Comparison of ENCODE assay signal across 13 mouse cellular contexts in genomic region chr17:24640119-24640518, GRCm38 (mm10). TPM values are rescaled to one million over a fixed set of nuclear protein-coding genes. Genes with fewer than 3 reads are reported as not detected.
A peak's percentile ranks its signal among the peaks of the same experiment; 100 is the strongest.
DNase-seq lines count a peak whose midpoint lies in the region; ATAC-seq and TF ChIP-seq lines count a peak whose summit lies in the region.
"Had no signal": no experiment of that assay in that cellular context is flagged by ENCODE, and none has a peak within 500 bp of the region (broad histone marks: within the 10 kb centered on the region; RNA-seq: fewer than 3 reads in every experiment).

No protein-coding gene starts in this region.

- TF ChIP-seq POLR2A in lung, adult 2 months (IDR thresholded peaks at IDR 0.05; ENCODE audit: borderline replicate concordance, extremely low read depth, low read depth, low read length) = no peak
- TF ChIP-seq POLR2A in embryonic fibroblast, embryonic 13.5 days (IDR thresholded peaks at IDR 0.05; ENCODE audit: low read depth, low read length) = no peak

- H3K4me1 ChIP-seq in heart, embryonic 10.5 days = peaks cover 62% of the 10 kb centered on the region
- H3K4me1 ChIP-seq in lung, adult 2 months (ENCODE audit: control insufficient read depth, insufficient read depth, low read length) = peaks cover 49% of the 10 kb centered on the region
- peaks cover 24% of the 10 kb centered on the region for H3K4me1 ChIP-seq in embryonic fibroblast, embryonic 13.5 days (ENCODE audit: control insufficient read depth, insufficient read depth, low read length)
- H3K4me1 ChIP-seq in limb, embryonic 15.5 days = peaks cover 51% of the 10 kb centered on the region

- no peak overlapping the region for H3K4me3 ChIP-seq in heart, embryonic 10.5 days
- no peak overlapping the region for H3K4me3 ChIP-seq in lung, adult 2 months (replicated peaks; ENCODE audit: extremely low read depth, low read depth, low read length)
- no peak overlapping the region for H3K4me3 ChIP-seq in embryonic fibroblast, embryonic 13.5 days (ENCODE audit: insufficient read depth, low read length)
- H3K4me3 ChIP-seq in limb, embryonic 15.5 days = no peak overlapping the region

- H3K36me3 ChIP-seq in heart, embryonic 10.5 days = peaks cover 33% of the 10 kb centered on the region
- peaks cover 34% of the 10 kb centered on the region for H3K36me3 ChIP-seq in limb, embryonic 15.5 days

- intact Hi-C loops in heart, postnatal 14 days (cut with DNase I) = no loop called here

- 0 out of 2 replicates have a peak overlapping the region, but pooled peaks have one; percentile 18 for H3K9ac ChIP-seq in limb, embryonic 15.5 days

- 0 out of 2 replicates have a peak overlapping the region, but pooled peaks have one; percentile 17 for H3K4me2 ChIP-seq in limb, embryonic 15.5 days

- H3K9me3 ChIP-seq in heart, embryonic 10.5 days = no peaks in the 10 kb centered on the region
- H3K9me3 ChIP-seq in limb, embryonic 15.5 days = no peaks in the 10 kb centered on the region

- 93% methylated on average over 7 of the region's 7 CpGs for WGBS in heart, embryonic 10.5 days
- WGBS in lung, adult 2 months = 76% methylated on average over 7 of the region's 7 CpGs
- WGBS in limb, embryonic 15.5 days = 81% methylated on average over 7 of the region's 7 CpGs

- TF ChIP-seq CTCF in lung, adult 2 months (IDR thresholded peaks at IDR 0.05; ENCODE audit: insufficient read depth, low read length) = no peak
- no peak for TF ChIP-seq CTCF in embryonic fibroblast, embryonic 13.5 days (IDR thresholded peaks at IDR 0.05; ENCODE audit: borderline replicate concordance, insufficient read depth, low read length)

- ATAC-seq in limb, embryonic 15.5 days (ENCODE audit: insufficient number of reproducible peaks, low FRiP score, low TSS enrichment, low read depth) = no peak

- H3K27me3 ChIP-seq in heart, embryonic 10.5 days (ENCODE audit: insufficient read depth, poor library complexity, severe bottlenecking) = peaks cover 82% of the 10 kb centered on the region
- H3K27me3 ChIP-seq in limb, embryonic 15.5 days = no peaks in the 10 kb centered on the region

- no peak for DNase-seq in heart, embryonic 10.5 days (ENCODE audit: low spot score)
- DNase-seq in heart, postnatal 14 days = no peak
- DNase-seq in lung, adult 2 months = peak; percentile 9
- DNase-seq in lung, postnatal 10 days = no peak
- no peak for DNase-seq in cerebellum, postnatal 4 days (ENCODE audit: low spot score in 2 of 2)
- no peak for DNase-seq in left cerebral cortex, adult 11 months (ENCODE audit: low spot score)
- DNase-seq: adrenal gland, postnatal 14 days; cerebellum, adult 11 months; layer of hippocampus, postnatal 36 days had no signal

- H3K27ac ChIP-seq in heart, embryonic 10.5 days = peak overlapping the region; percentile 62
- H3K27ac ChIP-seq in embryonic fibroblast, embryonic 13.5 days (ENCODE audit: insufficient read depth, low read length) = peak overlapping the region; percentile 84
- H3K27ac ChIP-seq in limb, embryonic 15.5 days = peak overlapping the region; percentile 93
- H3K27ac ChIP-seq: macrophage had no signal

RNA-seq across cellular contexts. Expression of gene Nthl1, which starts 7.6 kb away (rescaled TPM):
- 15.0 and 19.8 TPM in 2 replicates for polyA plus RNA-seq in heart, embryonic 10.5 days (2016; fragmentation: Nextera tagmentation; extraction: Ambion mirVana)
- total RNA-seq in heart, postnatal 14 days (2021) = 1 to 10 TPM; 2.1 to 4.1 TPM
- 18.8 and 19.3 TPM in 2 replicates for polyA plus RNA-seq in lung, adult 2 months (2012; rRNA removed)
- polyA plus RNA-seq in embryonic fibroblast, embryonic 13.5 days (2011; ENCODE audit: insufficient read length, low read depth, missing spikeins) = 8.7 and 11.1 TPM in 2 replicates
- 20.9 and 21.3 TPM in 2 replicates for polyA plus RNA-seq in limb, embryonic 15.5 days (2015; fragmentation: Nextera tagmentation; extraction: Ambion mirVana)

RNA-seq across cellular contexts. Expression of gene Tsc2, which starts 7.7 kb away (rescaled TPM):
- 56.9 and 66.4 TPM in 2 replicates for polyA plus RNA-seq in heart, embryonic 10.5 days (2016; fragmentation: Nextera tagmentation; extraction: Ambion mirVana)
- total RNA-seq in heart, postnatal 14 days (2021) = 10 to 100 TPM; 76.7 to 88.2 TPM
- polyA plus RNA-seq in lung, adult 2 months (2012; rRNA removed) = 220 and 230 TPM in 2 replicates
- 75.0 and 83.8 TPM in 2 replicates for polyA plus RNA-seq in embryonic fibroblast, embryonic 13.5 days (2011; ENCODE audit: insufficient read length, low read depth, missing spikeins)
- polyA plus RNA-seq in limb, embryonic 15.5 days (2015; fragmentation: Nextera tagmentation; extraction: Ambion mirVana) = 49.9 and 54.0 TPM in 2 replicates

RNA-seq across cellular contexts. Expression of gene Slc9a3r2, which starts 10.0 kb away (rescaled TPM):
- 51.5 and 51.9 TPM in 2 replicates for polyA plus RNA-seq in heart, embryonic 10.5 days (2016; fragmentation: Nextera tagmentation; extraction: Ambion mirVana)
- total RNA-seq in heart, postnatal 14 days (2021) = 100 to 1,000 TPM; 134 TPM
- 507 and 712 TPM in 2 replicates for polyA plus RNA-seq in lung, adult 2 months (2012; rRNA removed)
- polyA plus RNA-seq in embryonic fibroblast, embryonic 13.5 days (2011; ENCODE audit: insufficient read length, low read depth, missing spikeins) = 24.2 and 25.9 TPM in 2 replicates
- 56.5 and 57.7 TPM in 2 replicates for polyA plus RNA-seq in limb, embryonic 15.5 days (2015; fragmentation: Nextera tagmentation; extraction: Ambion mirVana)
- polyA plus RNA-seq: macrophage had no signal

RNA-seq across cellular contexts. Expression of gene Npw, which starts 18.1 kb away (rescaled TPM):
- 0.28 TPM in 1 of 2 replicates, not detected in the other for polyA plus RNA-seq in heart, embryonic 10.5 days (2016; fragmentation: Nextera tagmentation; extraction: Ambion mirVana)
- not detected for total RNA-seq in heart, postnatal 14 days (2021)
- 77.9 and 131 TPM in 2 replicates for polyA plus RNA-seq in lung, adult 2 months (2012; rRNA removed)
- polyA plus RNA-seq in embryonic fibroblast, embryonic 13.5 days (2011; ENCODE audit: insufficient read length, low read depth, missing spikeins) = not detected in 2 replicates
- polyA plus RNA-seq in limb, embryonic 15.5 days (2015; fragmentation: Nextera tagmentation; extraction: Ambion mirVana) = not detected in 2 replicates
- total RNA-seq: adrenal gland, postnatal 14 days had no signal
- polyA plus RNA-seq: frontal cortex, adult 2 months; macrophage had no signal

RNA-seq across cellular contexts. Expression of gene Zfp598, which starts 29.4 kb away (rescaled TPM):
- 22.3 and 26.2 TPM in 2 replicates for polyA plus RNA-seq in heart, embryonic 10.5 days (2016; fragmentation: Nextera tagmentation; extraction: Ambion mirVana)
- 10 to 100 TPM; 20.2 to 21.6 TPM for total RNA-seq in heart, postnatal 14 days (2021)
- 89.7 and 89.8 TPM in 2 replicates for polyA plus RNA-seq in lung, adult 2 months (2012; rRNA removed)
- polyA plus RNA-seq in embryonic fibroblast, embryonic 13.5 days (2011; ENCODE audit: insufficient read length, low read depth, missing spikeins) = 21.6 and 22.2 TPM in 2 replicates
- polyA plus RNA-seq in limb, embryonic 15.5 days (2015; fragmentation: Nextera tagmentation; extraction: Ambion mirVana) = 21.4 and 22.1 TPM in 2 replicates
